In genomic region chr7:141638513-141639334, GRCm38 (mm10) we compare ENCODE assay signal across 11 mouse cellular contexts. TPM values are rescaled to one million over a fixed set of nuclear protein-coding genes. Genes with fewer than 3 reads are reported as not detected.
DNase-seq lines count a peak whose midpoint lies in the region; ATAC-seq and TF ChIP-seq lines count a peak whose summit lies in the region.
"Not testable (repeated sequence)": the region's sequence is repeated elsewhere in the genome, so short reads cannot be mapped to it uniquely, and the experiment has no call there.
"Had no signal": no experiment of that assay in that cellular context is flagged by ENCODE, and none has a peak within 500 bp of the region (broad histone marks: within the 10 kb centered on the region; RNA-seq: fewer than 3 reads in every experiment).

No protein-coding gene starts in this region.

- peaks cover 11% of the 10 kb centered on the region for H3K36me3 ChIP-seq in embryonic facial prominence, embryonic 12.5 days
- not testable (repeated sequence) for H3K36me3 ChIP-seq in forebrain, embryonic 16.5 days (ENCODE audit: control insufficient read depth, insufficient read depth); liver, embryonic 11.5 days (ENCODE audit: control insufficient read depth, insufficient read depth, low read length)
- H3K36me3 ChIP-seq in hindbrain, embryonic 10.5 days: peaks cover 11% of the 10 kb centered on the region
- H3K36me3 ChIP-seq in intestine, postnatal 0 days (ENCODE audit: control insufficient read depth, insufficient read depth): peaks cover 13% of the 10 kb centered on the region; the same call in 1 of the 2 replicates
- peaks cover 10% of the 10 kb centered on the region; the same call in 1 of the 2 replicates for H3K36me3 ChIP-seq in neural tube, embryonic 12.5 days

- 89% methylated on average over 6 of the region's 8 CpGs for WGBS in embryonic facial prominence, embryonic 12.5 days
- 92% methylated on average over 5 of the region's 8 CpGs for WGBS in forebrain, embryonic 16.5 days
- WGBS in hindbrain, embryonic 10.5 days: 88% methylated on average over 6 of the region's 8 CpGs
- 90% methylated on average over 5 of the region's 8 CpGs for WGBS in intestine, postnatal 0 days
- 83% methylated on average over 5 of the region's 8 CpGs for WGBS in liver, embryonic 11.5 days
- 88% methylated on average over 6 of the region's 8 CpGs for WGBS in neural tube, embryonic 12.5 days

- H3K9me3 ChIP-seq in embryonic facial prominence, embryonic 12.5 days; forebrain, embryonic 16.5 days (ENCODE audit: control insufficient read depth, low read length); hindbrain, embryonic 10.5 days; intestine, postnatal 0 days (ENCODE audit: control insufficient read depth); liver, embryonic 11.5 days (ENCODE audit: control insufficient read depth, low read length); neural tube, embryonic 12.5 days: not testable (repeated sequence)

- not testable (repeated sequence) for H3K9ac ChIP-seq in embryonic facial prominence, embryonic 12.5 days; forebrain, embryonic 16.5 days (replicated peaks; ENCODE audit: low read depth, low read length); intestine, postnatal 0 days (ENCODE audit: low read depth, low read length); liver, embryonic 11.5 days (ENCODE audit: low read depth, low read length); neural tube, embryonic 12.5 days

- H3K4me2 ChIP-seq in embryonic facial prominence, embryonic 12.5 days (replicated peaks); forebrain, embryonic 16.5 days (ENCODE audit: low read length); intestine, postnatal 0 days (replicated peaks; ENCODE audit: low read depth); liver, embryonic 11.5 days; neural tube, embryonic 12.5 days (replicated peaks): not testable (repeated sequence)

- DNase-seq in hindbrain, embryonic 10.5 days (ENCODE audit: low spot score): peak; percentile 17
- DNase-seq in liver, embryonic 11.5 days (ENCODE audit: low spot score): not testable (repeated sequence)

- not testable (repeated sequence) for TF ChIP-seq CTCF in intestine, postnatal 0 days (IDR thresholded peaks at IDR 0.05; ENCODE audit: low read depth)

- not testable (repeated sequence) for H3K27ac ChIP-seq in embryonic facial prominence, embryonic 12.5 days; forebrain, embryonic 16.5 days (ENCODE audit: low read length); hindbrain, embryonic 10.5 days; intestine, postnatal 0 days (ENCODE audit: low read depth, low read length); liver, embryonic 11.5 days (ENCODE audit: low read depth, low read length); neural tube, embryonic 12.5 days

- H3K4me3 ChIP-seq in embryonic facial prominence, embryonic 12.5 days; forebrain, embryonic 16.5 days (replicated peaks; ENCODE audit: low read length); hindbrain, embryonic 10.5 days; intestine, postnatal 0 days (ENCODE audit: low read depth, low read length); liver, embryonic 11.5 days (ENCODE audit: low read depth, low read length); neural tube, embryonic 12.5 days: not testable (repeated sequence)

- ATAC-seq in embryonic facial prominence, embryonic 12.5 days (ENCODE audit: insufficient number of reproducible peaks, insufficient read depth, low FRiP score, low TSS enrichment): peak; percentile 76
- ATAC-seq in forebrain, embryonic 16.5 days: peak; percentile 58
- ATAC-seq in intestine, postnatal 0 days: peak; percentile 54
- ATAC-seq in liver, embryonic 11.5 days (replicated peaks; ENCODE audit: low FRiP score): peak; percentile 62
- peak; percentile 22 for ATAC-seq in megakaryocyte progenitor cell, adult 5-6 weeks (replicated peaks; ENCODE audit: poor library complexity)
- ATAC-seq in neural tube, embryonic 12.5 days (ENCODE audit: low FRiP score, low read depth): peak; percentile 59

- not testable (repeated sequence) for H3K27me3 ChIP-seq in embryonic facial prominence, embryonic 12.5 days; forebrain, embryonic 16.5 days (replicated peaks; ENCODE audit: control insufficient read depth, insufficient read depth, low read length); hindbrain, embryonic 10.5 days (ENCODE audit: insufficient read depth, poor library complexity, severe bottlenecking); intestine, postnatal 0 days (replicated peaks; ENCODE audit: control insufficient read depth, insufficient read depth, low read length); liver, embryonic 11.5 days (replicated peaks; ENCODE audit: control insufficient read depth, insufficient read depth, low read length); neural tube, embryonic 12.5 days (replicated peaks)

- H3K4me1 ChIP-seq in embryonic facial prominence, embryonic 12.5 days; forebrain, embryonic 16.5 days (replicated peaks; ENCODE audit: control insufficient read depth, insufficient read depth, low read length); hindbrain, embryonic 10.5 days (replicated peaks); intestine, postnatal 0 days (replicated peaks; ENCODE audit: control insufficient read depth, insufficient read depth, low read length); liver, embryonic 11.5 days (replicated peaks; ENCODE audit: control insufficient read depth, insufficient read depth, low read length); neural tube, embryonic 12.5 days: not testable (repeated sequence)

RNA-seq across cellular contexts. Expression of gene Muc6, which starts 16.4 kb away (rescaled TPM):
- 0.19 and 0.23 TPM in 2 replicates for polyA plus RNA-seq in embryonic facial prominence, embryonic 12.5 days (2016; fragmentation: Nextera tagmentation; extraction: Ambion mirVana)
- polyA plus RNA-seq in forebrain, embryonic 16.5 days (2015; fragmentation: Nextera tagmentation; extraction: Ambion mirVana): 0.15 and 0.20 TPM in 2 replicates
- polyA plus RNA-seq in hindbrain, embryonic 10.5 days (2016; fragmentation: Nextera tagmentation; extraction: Ambion mirVana): 0.12 and 0.26 TPM in 2 replicates
- polyA plus RNA-seq in intestine, postnatal 0 days (2015; fragmentation: Nextera tagmentation; extraction: Ambion mirVana): 8.9 and 9.8 TPM in 2 replicates
- polyA plus RNA-seq in liver, embryonic 11.5 days (2014; fragmentation: Nextera tagmentation; extraction: Ambion mirVana): 2.4 and 2.6 TPM in 2 replicates
- total RNA-seq in megakaryocyte progenitor cell, adult 5-6 weeks (2015): 0.37 and 0.77 TPM in 2 replicates
- total RNA-seq in megakaryocyte progenitor cell, adult 5-6 weeks (2017): 0.08 and 0.10 TPM in 2 replicates
- polyA plus RNA-seq in neural tube, embryonic 12.5 days (2016; fragmentation: Nextera tagmentation; extraction: Ambion mirVana): 0.20 and 0.23 TPM in 2 replicates
- total RNA-seq: layer of hippocampus, adult 18-20 months; left cerebral cortex, adult 8-10 months had no signal

RNA-seq across cellular contexts. Expression of gene Muc2, which starts 51.4 kb away (rescaled TPM):
- 0.13 and 0.48 TPM in 2 replicates for polyA plus RNA-seq in embryonic facial prominence, embryonic 12.5 days (2016; fragmentation: Nextera tagmentation; extraction: Ambion mirVana)
- 0.18 and 0.47 TPM in 2 replicates for polyA plus RNA-seq in forebrain, embryonic 16.5 days (2015; fragmentation: Nextera tagmentation; extraction: Ambion mirVana)
- polyA plus RNA-seq in hindbrain, embryonic 10.5 days (2016; fragmentation: Nextera tagmentation; extraction: Ambion mirVana): 0.41 and 0.47 TPM in 2 replicates
- polyA plus RNA-seq in intestine, postnatal 0 days (2015; fragmentation: Nextera tagmentation; extraction: Ambion mirVana): 167 and 175 TPM in 2 replicates
- polyA plus RNA-seq in liver, embryonic 11.5 days (2014; fragmentation: Nextera tagmentation; extraction: Ambion mirVana): 0.21 and 0.22 TPM in 2 replicates
- not detected in 2 replicates for total RNA-seq in megakaryocyte progenitor cell, adult 5-6 weeks (2015)
- not detected in 2 replicates for total RNA-seq in megakaryocyte progenitor cell, adult 5-6 weeks (2017)
- 0.23 and 0.27 TPM in 2 replicates for polyA plus RNA-seq in neural tube, embryonic 12.5 days (2016; fragmentation: Nextera tagmentation; extraction: Ambion mirVana)
- total RNA-seq: layer of hippocampus, adult 18-20 months had no signal
- polyA plus RNA-seq: activated CD4-positive, CD25-positive, alpha-beta regulatory T cell, adult 4 months; inflammation-experienced regulatory T-cells, adult 6 months had no signal

Comparison
In these comparisons a context has a peak if more than half of its experiments do, and no peak if none do; other contexts are left out.
1. ATAC-seq: peak in every context shown above with its lines; median percentile 76 in embryonic facial prominence, embryonic 12.5 days; 62 in liver, embryonic 11.5 days; 59 in neural tube, embryonic 12.5 days; 58 in forebrain, embryonic 16.5 days; 54 in intestine, postnatal 0 days; 22 in megakaryocyte progenitor cell, adult 5-6 weeks.
2. RNA of gene Muc2, which starts 51.4 kb away (polyA plus RNA-seq): 167 to 175 TPM in intestine, postnatal 0 days; 0.41 to 0.47 TPM in hindbrain, embryonic 10.5 days, 0.23 to 0.27 TPM in neural tube, embryonic 12.5 days, 0.21 to 0.22 TPM in liver, embryonic 11.5 days, 0.18 to 0.47 TPM in forebrain, embryonic 16.5 days and 0.13 to 0.48 TPM in embryonic facial prominence, embryonic 12.5 days; every median in the first group is over 100 times any median in the second.